Mouse (Mus musculus): ENCODE results near the gene Ntrk1.

The Ntrk1 gene

GRCm38 (mm10) chr3:87752567-87752966, 42.4 kb downstream of the Ntrk1 start:
- no peak for DNase-seq (ENCODE audit: low spot score in 2 of 2)

- DNase-seq (ENCODE audit: low spot score in 2 of 2) = no peak
Observed at GRCm38 (mm10) chr3:87749977-87750376, 45.0 kb downstream of the Ntrk1 start.

- DNase-seq (ENCODE audit: low spot score in 2 of 2) = peak; percentile 67 to 68
Observed at GRCm38 (mm10) chr3:87749036-87749435, 45.9 kb downstream of the Ntrk1 start.

- DNase-seq (ENCODE audit: low spot score in 2 of 2) = no peak
Observed at GRCm38 (mm10) chr3:87748431-87748830, 46.5 kb downstream of the Ntrk1 start, which contains the start of gene Lrrc71. Gene Lrrc71 (minus strand): TSS chr3:87748625.

- no peak for DNase-seq (ENCODE audit: low spot score in 2 of 2)
Observed at GRCm38 (mm10) chr3:87745036-87745659, 49.8 kb downstream of the Ntrk1 start.

GRCm38 (mm10) chr3:87743927-87744326, 51.0 kb downstream of the Ntrk1 start:
- no peak for DNase-seq (ENCODE audit: low spot score in 2 of 2)

- no peak for DNase-seq (ENCODE audit: low spot score in 2 of 2)
Observed at GRCm38 (mm10) chr3:87742735-87743134, 52.2 kb downstream of the Ntrk1 start.

- no peak for DNase-seq (ENCODE audit: low spot score in 2 of 2)
Observed at GRCm38 (mm10) chr3:87742013-87742412, 52.9 kb downstream of the Ntrk1 start.

GRCm38 (mm10) chr3:87738906-87739305, 56.1 kb downstream of the Ntrk1 start:
- DNase-seq (ENCODE audit: low spot score in 2 of 2) = no peak

GRCm38 (mm10) chr3:87735335-87735734, 59.6 kb downstream of the Ntrk1 start:
- no peak for DNase-seq (ENCODE audit: low spot score in 2 of 2)

- DNase-seq (ENCODE audit: low spot score in 2 of 2) = no peak
Observed at GRCm38 (mm10) chr3:87733984-87734761, 60.8 kb downstream of the Ntrk1 start.

- no peak for DNase-seq (ENCODE audit: low spot score in 2 of 2)
Observed at GRCm38 (mm10) chr3:87733098-87733497, 61.9 kb downstream of the Ntrk1 start.

- no peak for DNase-seq (ENCODE audit: low spot score in 2 of 2)
Observed at GRCm38 (mm10) chr3:87728696-87729095, 66.3 kb downstream of the Ntrk1 start.
